Mouse (Mus musculus) heart, postnatal 0 days (tissue): ENCODE measurements around the gene Map3k4.

Source experiments
- CTCF ChIP-seq: IDR thresholded peaks from 2 replicates; pipeline ENCODE4 v1.5.1; 2016; ENCODE audit warnings: antibody characterized with exemption, control low read depth, low read depth
- EP300 ChIP-seq: IDR thresholded peaks from 2 replicates; pipeline ENCODE4 v1.6.1; 2016; ENCODE audit warnings: antibody characterized with exemption, low read depth

GRCm38 (mm10) chr17:12216224-12216623 is 102.4 kb downstream of the Map3k4 start:
- TF ChIP-seq CTCF (no peak), EP300 (no peak)
